Mouse (Mus musculus) C2C12 (cell line): ENCODE results near the gene Gabrd.

Experiments used
- CTCF ChIP-seq: IDR thresholded peaks from one replicate; pipeline ENCODE4 v1.5.1; 2011; ENCODE audit not compliant: control insufficient read depth, insufficient read depth, insufficient read length
- MAX ChIP-seq: IDR thresholded peaks from one replicate; pipeline ENCODE4 v1.6.1; 2011; ENCODE audit warnings: mild to moderate bottlenecking, control low read depth
- MYOD1 ChIP-seq: IDR thresholded peaks from one replicate; pipeline ENCODE4 v1.6.1; 2011; ENCODE audit warnings: low read depth; ENCODE audit not compliant: control insufficient read depth, insufficient read length

DNA sequence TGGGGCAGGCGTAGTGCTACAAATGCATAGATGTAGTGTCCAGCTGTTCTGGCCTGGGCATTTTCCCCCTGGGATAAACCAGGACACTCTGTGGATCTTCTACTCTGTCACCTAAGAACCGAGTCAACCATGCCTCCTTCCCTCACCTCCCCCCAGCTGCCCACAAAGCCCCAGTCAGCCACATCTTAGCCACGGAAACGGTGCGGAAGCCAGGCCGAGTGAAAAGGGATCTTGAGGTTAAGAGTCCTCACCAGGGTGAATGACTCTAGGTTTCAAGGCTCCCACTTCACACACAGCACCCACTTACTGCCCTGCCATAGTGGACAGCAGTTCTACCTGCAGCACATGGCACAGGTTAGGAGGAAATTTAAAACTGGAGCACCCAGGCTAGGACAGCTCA is 43.9 kb downstream of the Gabrd start:
- no peak for TF ChIP-seq CTCF
- TF ChIP-seq MAX = no peak
- TF ChIP-seq MYOD1 = no peak
